Mouse (Mus musculus) liver, embryonic 14.5 days (tissue): ENCODE measurements around the gene Dip2c. TPM values are rescaled to one million over a fixed set of nuclear protein-coding genes. Genes with fewer than 3 reads are reported as not detected.

ENCODE experiments used
- ATAC-seq: fragments of 200-750 bp; cut with Nextera tagmentation; 2 replicates; pipeline ENCODE4 v1.8.0; 2017; ENCODE audit warnings: moderate number of reproducible peaks, mild to moderate bottlenecking, moderate library complexity; ENCODE audit not compliant: insufficient read depth
- DNase-seq, 3 experiments: peaks; one replicate each; pipeline ENCODE4 v3.0.0-alpha.2; 2012 to 2013; ENCODE audit warnings: low read depth in 3 of 3, low spot score in 3 of 3
- H3K27ac ChIP-seq: fragments of 300-500 bp; sonication (generic); 2 replicates; pipeline ENCODE4 v1.5.1; 2014; ENCODE audit warnings: moderate library complexity, mild to moderate bottlenecking, control low read depth, inconsistent platforms
- H3K27me3 ChIP-seq: fragments of 300-500 bp; sonication (generic); 2 replicates; pipeline ENCODE4 v1.6.1; 2014; ENCODE audit warnings: mild to moderate bottlenecking, low read length, moderate library complexity; ENCODE audit not compliant: control insufficient read depth, insufficient read depth
- H3K36me3 ChIP-seq: fragments of 300-500 bp; sonication (generic); replicated peaks from 2 replicates; pipeline ENCODE4 v1.6.1; 2014; ENCODE audit warnings: low read depth; ENCODE audit not compliant: control insufficient read depth, insufficient read depth
- H3K4me1 ChIP-seq, 2 experiments: fragments of 200-500 bp in 1 of 2; fragments of 300-500 bp in 1 of 2; sonication (generic) in 1 of 2; replicated peaks; 2 replicates each; pipeline ENCODE4 v1.6.1; 2012 to 2014; ENCODE audit warnings: antibody characterized with exemption in 1 of 2, inconsistent platforms in 1 of 2, low read length in 1 of 2; ENCODE audit not compliant: control insufficient read depth in 2 of 2, insufficient read depth in 2 of 2
- H3K4me2 ChIP-seq: fragments of 300-500 bp; sonication (generic); 2 replicates; pipeline ENCODE4 v1.6.1; 2014; ENCODE audit warnings: low read depth, mild to moderate bottlenecking, control low read depth, moderate library complexity
- H3K4me3 ChIP-seq, 2 experiments: fragments of 200-500 bp in 1 of 2; fragments of 300-500 bp in 1 of 2; sonication (generic) in 1 of 2; 2 replicates each; pipeline ENCODE4 v1.5.1; 2012 to 2014; ENCODE audit warnings: low read depth in 2 of 2, low read length in 2 of 2, mild to moderate bottlenecking in 2 of 2, control low read depth in 1 of 2, inconsistent platforms in 1 of 2, moderate library complexity in 1 of 2; ENCODE audit not compliant: insufficient read depth in 1 of 2
- H3K9ac ChIP-seq: fragments of 300-500 bp; sonication (generic); replicated peaks from 2 replicates; pipeline ENCODE4 v1.6.1; 2014; ENCODE audit warnings: mild to moderate bottlenecking, control low read depth, moderate library complexity
- H3K9me3 ChIP-seq: fragments of 300-500 bp; sonication (generic); 2 replicates; pipeline ENCODE4 v1.6.1; 2016; ENCODE audit warnings: low read length, mixed read lengths; ENCODE audit not compliant: control insufficient read depth
- CTCF ChIP-seq: IDR thresholded peaks from 2 replicates; pipeline ENCODE4 v1.5.1; 2016; ENCODE audit warnings: antibody characterized with exemption, low read depth, control low read depth
- EP300 ChIP-seq: IDR thresholded peaks from 2 replicates; pipeline ENCODE4 v1.6.1; 2016; ENCODE audit warnings: antibody characterized with exemption, low read depth
- WGBS: fragments of 180-500 bp; shearing (Covaris S2); extraction: QIAGEN DNeasy Blood & Tissue Kit; methylation state at CpG from one replicate; pipeline ENCODE4 v1.1.7; 2014; ENCODE audit not compliant: insufficient replicate concordance; 5-methylcytosine and 5-hydroxymethylcytosine counted together
- polyA plus RNA-seq, 2 experiments: library from polyadenylated mRNA; depleted of rRNA in 1 of 2; stranded (reverse) in 1 of 2; unstranded in 1 of 2; fragments of >200 nt; fragmentation: Nextera tagmentation in 1 of 2; extraction: Ambion mirVana in 1 of 2; gene quantifications; 2 replicates each; pipeline versions ENCODE4 v1.2.1 to v1.2.3; 2012 to 2014

Dip2c gene
- polyA plus RNA-seq, 2 experiments = 0.46 to 0.55 TPM

- Histone ChIP-seq H3K4me1 (no peaks in the 10 kb centered on the region), H3K9ac (no peak overlapping the region), H3K9me3 (no peaks in the 10 kb centered on the region), H3K27me3 (no peaks in the 10 kb centered on the region), H3K4me2 (no peak overlapping the region), H3K4me3 (no peak overlapping the region), H3K27ac (no peak overlapping the region), H3K36me3 (peaks cover 12% of the 10 kb centered on the region)
- DNase-seq (no peak), ATAC-seq (no peak)
- TF ChIP-seq EP300 (no peak), CTCF (no peak)
- 80% methylated on average over 7 of the region's 7 CpGs for WGBS
Observed at GRCm38 (mm10) chr13:9686261-9686660, 409.9 kb downstream of the Dip2c start.

GRCm38 (mm10) chr13:9686765-9687164, 410.4 kb downstream of the Dip2c start:
- ATAC-seq (no peak), DNase-seq (no peak)
- Histone ChIP-seq H3K9ac (no peak overlapping the region), H3K4me1 (no peaks in the 10 kb centered on the region), H3K9me3 (no peaks in the 10 kb centered on the region), H3K27ac (no peak overlapping the region), H3K27me3 (no peaks in the 10 kb centered on the region), H3K4me2 (no peak overlapping the region), H3K4me3 (no peak overlapping the region), H3K36me3 (peaks cover 12% of the 10 kb centered on the region)
- TF ChIP-seq EP300 (no peak), CTCF (no peak)
- WGBS = 88% methylated on average over 11 of the region's 11 CpGs

DNA sequence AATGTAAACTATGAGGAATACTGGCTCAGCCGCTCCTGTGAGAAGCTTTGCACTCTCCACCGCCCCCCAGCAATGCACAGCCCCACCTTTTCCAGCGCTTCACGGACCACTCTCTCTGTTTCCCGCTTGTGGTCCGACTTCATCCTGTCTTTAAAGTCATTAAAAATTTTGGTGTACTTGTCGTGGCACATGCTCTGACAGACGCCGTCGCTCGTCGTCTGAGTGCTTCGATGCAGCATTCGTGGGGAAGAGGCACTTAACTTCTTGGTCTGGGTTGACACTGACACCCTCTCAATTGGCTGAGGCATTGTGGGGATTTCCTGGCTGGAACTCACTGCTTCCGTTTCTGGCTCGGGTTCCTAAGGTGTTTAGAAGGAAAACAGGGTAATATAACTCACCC, 413.0 kb downstream of the Dip2c start:
- Histone ChIP-seq H3K4me2 (no peak overlapping the region), H3K4me3 (no peak overlapping the region), H3K36me3 (peaks cover 12% of the 10 kb centered on the region), H3K27ac (no peak overlapping the region), H3K9ac (no peak overlapping the region), H3K27me3 (no peaks in the 10 kb centered on the region), H3K4me1 (no peaks in the 10 kb centered on the region), H3K9me3 (no peaks in the 10 kb centered on the region)
- no peak for DNase-seq
- 85% methylated on average over 16 of the region's 16 CpGs for WGBS
- no peak for ATAC-seq
- no peak for TF ChIP-seq EP300
- no peak for TF ChIP-seq CTCF

GRCm38 (mm10) chr13:9692876-9693275, 416.5 kb downstream of the Dip2c start:
- Histone ChIP-seq H3K27ac (no peak overlapping the region), H3K36me3 (peaks cover 16% of the 10 kb centered on the region), H3K27me3 (no peaks in the 10 kb centered on the region), H3K4me1 (no peaks in the 10 kb centered on the region), H3K9ac (no peak overlapping the region), H3K4me2 (no peak overlapping the region), H3K4me3 (no peak overlapping the region), H3K9me3 (no peaks in the 10 kb centered on the region)
- 84% methylated on average over 3 of the region's 3 CpGs for WGBS
- no peak for TF ChIP-seq CTCF
- TF ChIP-seq EP300 = no peak
- DNase-seq = no peak
- no peak for ATAC-seq

- Histone ChIP-seq H3K4me2 (no peak overlapping the region), H3K4me3 (no peak overlapping the region), H3K9ac (no peak overlapping the region), H3K27ac (no peak overlapping the region), H3K4me1 (no peaks in the 10 kb centered on the region), H3K9me3 (no peaks in the 10 kb centered on the region), H3K27me3 (no peaks in the 10 kb centered on the region), H3K36me3 (peaks cover 11% of the 10 kb centered on the region)
- WGBS = 79% methylated on average over 6 of the region's 6 CpGs
- TF ChIP-seq EP300 = no peak
- no peak for TF ChIP-seq CTCF
- DNase-seq = no peak
- no peak for ATAC-seq
Observed at GRCm38 (mm10) chr13:9694651-9695050, 418.3 kb downstream of the Dip2c start.
